Mouse (Mus musculus) myocyte (in vitro differentiated cells): ENCODE measurements around the gene Nprl2.

ENCODE experiments used
- CEBPB ChIP-seq: IDR thresholded peaks from 2 replicates; pipeline ENCODE4 v1.6.1; 2011; ENCODE audit warnings: mild to moderate bottlenecking, moderate library complexity; ENCODE audit not compliant: poor library complexity, insufficient read depth, severe bottlenecking
- E2F4 ChIP-seq: IDR thresholded peaks from one replicate; pipeline ENCODE4 v1.6.1; 2011; ENCODE audit warnings: mild to moderate bottlenecking, control low read depth, moderate library complexity; ENCODE audit not compliant: insufficient read depth
- MAX ChIP-seq: IDR thresholded peaks from one replicate; pipeline ENCODE4 v1.6.1; 2011; ENCODE audit warnings: low read depth, mild to moderate bottlenecking, control low read depth
- MYOD1 ChIP-seq, 3 experiments: IDR thresholded peaks; one replicate each; pipeline ENCODE4 v1.6.1; 2011; ENCODE audit warnings: control low read depth in 2 of 3, low read depth in 2 of 3, mild to moderate bottlenecking in 2 of 3, moderate library complexity in 1 of 3; ENCODE audit not compliant: insufficient read length in 2 of 3, control insufficient read depth in 1 of 3
- MYOG ChIP-seq, 3 experiments: IDR thresholded peaks; one replicate each; pipeline ENCODE4 v1.6.1; 2011; ENCODE audit warnings: control low read depth in 2 of 3, low read depth in 2 of 3, mild to moderate bottlenecking in 2 of 3; ENCODE audit not compliant: insufficient read length in 2 of 3, control insufficient read depth in 1 of 3, insufficient read depth in 1 of 3
- POLR2A ChIP-seq: IDR thresholded peaks from one replicate; pipeline ENCODE4 v1.6.1; 2011; ENCODE audit warnings: low read depth, mild to moderate bottlenecking, control low read depth, moderate library complexity; ENCODE audit not compliant: insufficient read length
- POLR2AphosphoS2 ChIP-seq: IDR thresholded peaks from one replicate; pipeline ENCODE4 v1.6.1; 2011; ENCODE audit warnings: low read depth, control low read depth; ENCODE audit not compliant: insufficient read length
- REST ChIP-seq: IDR thresholded peaks from one replicate; pipeline ENCODE4 v1.6.1; 2011; ENCODE audit warnings: mild to moderate bottlenecking, control low read depth, moderate library complexity; ENCODE audit not compliant: insufficient read depth, insufficient read length
- SRF ChIP-seq: IDR thresholded peaks from one replicate; pipeline ENCODE4 v1.6.1; 2011; ENCODE audit warnings: low read depth; ENCODE audit not compliant: control insufficient read depth, insufficient read length
- TCF12 ChIP-seq: IDR thresholded peaks from one replicate; pipeline ENCODE4 v1.6.1; 2011; ENCODE audit warnings: mild to moderate bottlenecking, control low read depth; ENCODE audit not compliant: poor library complexity, insufficient read depth, severe bottlenecking
- TCF3 ChIP-seq: IDR thresholded peaks from one replicate; pipeline ENCODE4 v1.6.1; 2011; ENCODE audit warnings: low read depth, control low read depth; ENCODE audit not compliant: insufficient read length
- USF1 ChIP-seq: IDR thresholded peaks from one replicate; pipeline ENCODE4 v1.6.1; 2011; ENCODE audit warnings: low read depth, mild to moderate bottlenecking, control low read depth, moderate library complexity

GRCm38 (mm10) chr9:107533791-107534407, 8.1 kb upstream of the Nprl2 start, which contains the start of gene Tmem115:
- TF ChIP-seq POLR2A (peak; percentile 74), USF1 (no peak), E2F4 (no peak), SRF (no peak), CEBPB (no peak), MAX (no peak), MYOG (IDR thresholded peaks at IDR 0.05; ENCODE audit: control insufficient read depth in 1 of 3, insufficient read depth in 1 of 3, insufficient read length in 2 of 3, low read depth in 2 of 3) (no peak), POLR2AphosphoS2 (peak; percentile 70), REST (no peak), MYOD1 (IDR thresholded peaks at IDR 0.05; ENCODE audit: control insufficient read depth in 1 of 3, insufficient read length in 2 of 3, low read depth in 2 of 3) (no peak), TCF12 (no peak), TCF3 (no peak)
